Mouse (Mus musculus): Measurements from ENCODE around the gene Pdpr. TPM values are rescaled to one million over a fixed set of nuclear protein-coding genes. Genes with fewer than 3 reads are reported as not detected.
"Not testable (repeated sequence)": the region's sequence is repeated elsewhere in the genome, so short reads cannot be mapped to it uniquely, and the experiment has no call there.

Pdpr gene
- polyA plus RNA-seq, 1 experiment from 2014 or later, result 14.7 TPM

DNA sequence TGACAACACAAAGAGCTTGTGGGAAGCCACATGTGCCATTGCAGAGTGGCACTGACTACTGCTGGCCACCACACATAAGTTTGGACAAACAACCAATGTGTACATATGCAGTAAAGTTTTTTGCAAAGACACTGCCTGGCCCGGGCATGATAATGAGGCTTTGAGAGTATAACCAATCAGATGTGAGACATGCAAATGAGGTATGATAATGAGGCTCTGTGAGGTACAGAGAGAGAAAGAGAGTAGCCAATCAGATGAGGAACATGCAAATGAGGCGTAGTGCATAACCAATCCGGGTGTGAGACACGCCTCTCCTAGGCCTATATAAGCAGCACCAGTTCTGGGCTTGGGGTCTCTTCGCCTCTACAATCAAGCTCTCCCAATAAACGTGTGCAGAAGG lies 2.1 kb upstream of the Pdpr start, which contains the start of gene Clec18a:
TSS of gene Clec18a (minus strand) at position 101 of the 400 bp plus-strand sequence.
- ATAC-seq (ENCODE audit: insufficient number of reproducible peaks, insufficient read depth, low FRiP score, low TSS enrichment, low read depth), result not testable (repeated sequence)
- WGBS, result 88% methylated on average over 6 of the region's 6 CpGs

DNA sequence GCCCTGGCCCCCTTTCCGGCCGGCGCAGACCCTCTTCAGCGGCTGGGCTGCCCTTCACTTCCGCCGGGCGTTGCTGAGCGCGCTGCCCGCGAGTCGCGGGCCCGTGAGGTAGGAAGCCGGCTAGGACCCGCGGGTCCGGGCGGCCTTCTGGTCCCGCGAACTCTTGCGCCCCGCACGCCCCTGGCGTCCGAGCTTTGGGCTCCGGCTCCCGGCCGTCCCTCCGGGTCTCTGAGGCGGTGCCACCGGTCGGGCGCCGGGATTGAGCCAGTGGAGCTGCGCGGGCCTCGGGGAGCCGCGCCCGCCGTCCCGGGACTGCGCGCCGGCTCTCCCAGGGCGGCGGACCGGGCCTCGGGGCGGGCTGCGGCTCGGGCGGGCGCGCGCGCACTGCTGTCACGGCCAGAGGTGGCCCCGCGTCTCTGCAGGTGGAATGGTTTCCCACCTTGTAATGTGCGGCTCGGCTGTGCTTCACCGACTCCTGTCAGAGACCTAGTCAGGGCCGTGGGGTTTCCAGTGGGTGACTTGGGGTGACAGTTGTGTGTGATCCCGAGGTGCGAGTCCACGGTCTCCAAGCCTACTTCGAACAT lies 381 bp downstream of the Pdpr start:
- not testable (repeated sequence) for H3K36me3 ChIP-seq; H3K9me3 ChIP-seq; H3K4me1 ChIP-seq (replicated peaks); H3K27me3 ChIP-seq
- Histone ChIP-seq H3K4me3 (replicated peaks) (peak overlapping the region; percentile 66), H3K4me2 (peak overlapping the region; percentile 79), H3K27ac (0 out of 2 replicates have a peak overlapping the region, but pooled peaks have one; percentile 17), H3K9ac (replicated peaks) (peak overlapping the region; percentile 70)
- WGBS, result 1% methylated on average over 59 of the region's 69 CpGs
- peak; percentile 16 for ATAC-seq (ENCODE audit: insufficient number of reproducible peaks, insufficient read depth, low FRiP score, low TSS enrichment, low read depth)

More for the DNA sequence above, 2.1 kb upstream of the Pdpr start, which contains the start of gene Clec18a:
- not testable (repeated sequence) for H3K4me3 ChIP-seq (replicated peaks); H3K36me3 ChIP-seq; H3K4me1 ChIP-seq (replicated peaks); H3K27ac ChIP-seq; H3K9ac ChIP-seq (replicated peaks); H3K9me3 ChIP-seq; H3K4me2 ChIP-seq; H3K27me3 ChIP-seq

DNA sequence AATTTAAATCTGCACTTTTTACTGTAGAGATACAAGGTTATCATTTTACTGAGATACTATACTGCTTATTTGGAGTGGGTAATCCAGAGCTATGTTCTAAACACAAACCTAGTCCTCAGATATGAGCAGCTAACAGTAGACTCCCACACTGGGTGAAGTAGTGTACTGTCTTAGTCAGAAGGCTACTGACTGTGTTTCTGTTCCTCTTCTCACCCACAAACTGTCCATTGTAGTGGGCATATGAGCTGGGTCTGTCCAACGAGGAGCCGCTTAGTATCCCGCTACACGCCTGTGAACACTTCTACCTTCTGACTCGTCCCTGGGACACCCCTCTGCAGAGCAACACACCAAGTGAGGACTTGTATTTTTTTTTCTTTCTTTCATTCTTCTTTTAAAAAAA lies 20.5 kb downstream of the Pdpr start:
- Histone ChIP-seq H3K4me2 (no peak overlapping the region), H3K4me3 (replicated peaks) (no peak overlapping the region), H3K9ac (replicated peaks) (no peak overlapping the region), H3K27ac (no peak overlapping the region), H3K4me1 (replicated peaks) (no peaks in the 10 kb centered on the region), H3K9me3 (no peaks in the 10 kb centered on the region), H3K36me3 (peaks cover 85% of the 10 kb centered on the region), H3K27me3 (no peaks in the 10 kb centered on the region)
- 92% methylated on average over 5 of the region's 5 CpGs for WGBS
- no peak for ATAC-seq (ENCODE audit: insufficient number of reproducible peaks, insufficient read depth, low FRiP score, low TSS enrichment, low read depth)

DNA sequence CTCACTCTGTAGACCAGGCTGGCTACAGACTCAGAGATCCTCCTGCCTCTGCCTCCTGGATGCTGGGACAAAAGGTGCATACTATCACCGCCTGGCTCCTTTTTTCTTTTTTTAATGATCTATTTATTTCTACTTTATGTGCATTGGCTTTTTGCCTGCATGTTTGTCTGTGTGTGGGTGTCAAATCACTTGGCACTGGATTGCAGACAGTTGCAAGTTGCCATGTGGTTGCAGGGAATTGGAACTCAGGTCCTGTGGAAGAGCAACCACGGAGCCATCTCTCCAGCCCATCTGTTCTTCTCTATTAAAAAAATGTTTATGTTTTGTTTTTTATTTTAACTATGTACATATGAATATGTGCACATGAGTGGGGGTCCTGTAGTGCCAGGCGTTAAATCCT lies 25.1 kb downstream of the Pdpr start:
- H3K9me3 ChIP-seq, result peaks cover 5% of the 10 kb centered on the region; the same call in 1 of the 2 replicates
- H3K4me2 ChIP-seq, result no peak overlapping the region
- ATAC-seq (ENCODE audit: insufficient number of reproducible peaks, insufficient read depth, low FRiP score, low TSS enrichment, low read depth), result no peak
- no peaks in the 10 kb centered on the region for H3K27me3 ChIP-seq
- H3K27ac ChIP-seq, result no peak overlapping the region
- WGBS, result 93% methylated on average over 3 of the region's 3 CpGs
- H3K4me3 ChIP-seq (replicated peaks), result no peak overlapping the region
- peaks cover 94% of the 10 kb centered on the region for H3K36me3 ChIP-seq
- H3K9ac ChIP-seq (replicated peaks), result no peak overlapping the region
- H3K4me1 ChIP-seq (replicated peaks), result no peaks in the 10 kb centered on the region

DNA sequence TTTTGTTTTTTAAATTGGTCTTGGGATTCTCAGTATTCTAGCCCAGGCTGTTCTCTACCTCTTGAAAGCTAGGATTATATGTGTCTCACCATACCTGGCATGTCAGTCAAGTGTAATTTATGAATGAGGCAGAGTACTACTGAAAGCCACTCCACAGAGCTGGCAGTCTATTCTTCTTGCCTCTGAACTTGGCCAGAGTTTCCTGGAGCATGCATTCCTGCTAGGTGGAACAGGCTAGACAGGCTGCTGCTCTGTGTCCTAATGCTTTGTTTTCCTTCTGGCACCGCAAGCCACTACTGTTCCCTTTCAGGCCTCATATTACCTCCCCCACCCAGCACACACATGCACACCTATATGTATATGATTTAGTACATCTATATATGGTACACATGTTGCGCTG lies 36.3 kb downstream of the Pdpr start:
- Histone ChIP-seq H3K36me3 (peaks cover 91% of the 10 kb centered on the region), H3K4me2 (no peak overlapping the region), H3K4me1 (replicated peaks) (no peaks in the 10 kb centered on the region), H3K9ac (replicated peaks) (no peak overlapping the region), H3K27ac (no peak overlapping the region), H3K27me3 (no peaks in the 10 kb centered on the region), H3K4me3 (replicated peaks) (no peak overlapping the region), H3K9me3 (no peaks in the 10 kb centered on the region)
- ATAC-seq (ENCODE audit: insufficient number of reproducible peaks, insufficient read depth, low FRiP score, low TSS enrichment, low read depth), result no peak
- 91% methylated on average over 2 of the region's 2 CpGs for WGBS

DNA sequence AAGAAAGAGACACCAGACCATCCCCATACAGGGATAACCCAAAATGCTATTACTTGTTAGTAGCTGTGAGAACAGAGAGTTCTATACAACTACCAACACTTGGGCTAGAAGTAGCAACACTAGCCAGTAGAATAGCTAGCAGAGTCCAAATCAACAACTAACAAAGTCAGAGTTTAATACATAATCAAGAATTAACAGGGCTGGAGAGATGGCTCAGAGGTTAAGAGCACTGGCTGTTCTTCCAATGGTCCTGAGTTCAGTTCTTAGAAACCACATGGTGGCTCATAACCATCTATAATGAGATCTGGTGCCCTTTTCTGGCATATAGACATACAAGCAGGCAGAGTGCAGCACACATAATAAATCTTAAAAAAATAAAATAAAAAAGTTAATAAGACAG lies 48.1 kb downstream of the Pdpr start:
- H3K4me3 ChIP-seq (replicated peaks), result no peak overlapping the region
- ATAC-seq (ENCODE audit: insufficient number of reproducible peaks, insufficient read depth, low FRiP score, low TSS enrichment, low read depth), result no peak
- no peak overlapping the region for H3K4me2 ChIP-seq
- H3K36me3 ChIP-seq, result peaks cover 17% of the 10 kb centered on the region
- H3K27ac ChIP-seq, result no peak overlapping the region
- no peak overlapping the region for H3K9ac ChIP-seq (replicated peaks)
- peaks cover 8% of the 10 kb centered on the region; the same call in 1 of the 2 replicates for H3K4me1 ChIP-seq (replicated peaks)
- no peaks in the 10 kb centered on the region for H3K9me3 ChIP-seq
- H3K27me3 ChIP-seq, result no peaks in the 10 kb centered on the region

DNA sequence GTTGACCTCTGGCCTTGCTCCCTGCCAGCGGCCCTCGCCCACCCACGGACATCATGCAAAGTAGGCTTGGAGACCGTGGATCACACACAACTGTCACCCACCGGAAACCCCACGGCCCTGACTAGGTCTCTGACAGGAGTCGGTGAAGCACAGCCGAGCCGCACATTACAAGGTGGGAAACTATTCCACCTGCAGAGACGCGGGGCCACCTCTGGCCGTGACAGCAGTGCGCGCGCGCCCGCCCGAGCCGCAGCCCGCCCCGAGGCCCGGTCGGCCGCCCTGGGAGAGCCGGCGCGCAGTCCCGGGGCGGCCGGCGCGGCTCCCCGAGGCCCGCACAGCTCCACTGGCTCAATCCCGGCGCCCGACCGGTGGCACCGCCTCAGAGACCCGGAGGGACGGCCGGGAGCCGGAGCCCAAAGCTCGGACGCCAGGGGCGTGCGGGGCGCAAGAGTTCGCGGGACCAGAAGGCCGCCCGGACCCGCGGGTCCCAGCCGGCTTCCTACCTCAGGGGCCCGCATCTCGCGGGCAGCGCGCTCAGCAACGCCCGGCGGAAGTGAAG lies 50.5 kb downstream of the Pdpr start:
- ATAC-seq (ENCODE audit: insufficient number of reproducible peaks, insufficient read depth, low FRiP score, low TSS enrichment, low read depth), result peak; percentile 48; the same call in 1 of the 2 replicates
- under 1% methylated on average over 56 of the region's 63 CpGs for WGBS

DNA sequence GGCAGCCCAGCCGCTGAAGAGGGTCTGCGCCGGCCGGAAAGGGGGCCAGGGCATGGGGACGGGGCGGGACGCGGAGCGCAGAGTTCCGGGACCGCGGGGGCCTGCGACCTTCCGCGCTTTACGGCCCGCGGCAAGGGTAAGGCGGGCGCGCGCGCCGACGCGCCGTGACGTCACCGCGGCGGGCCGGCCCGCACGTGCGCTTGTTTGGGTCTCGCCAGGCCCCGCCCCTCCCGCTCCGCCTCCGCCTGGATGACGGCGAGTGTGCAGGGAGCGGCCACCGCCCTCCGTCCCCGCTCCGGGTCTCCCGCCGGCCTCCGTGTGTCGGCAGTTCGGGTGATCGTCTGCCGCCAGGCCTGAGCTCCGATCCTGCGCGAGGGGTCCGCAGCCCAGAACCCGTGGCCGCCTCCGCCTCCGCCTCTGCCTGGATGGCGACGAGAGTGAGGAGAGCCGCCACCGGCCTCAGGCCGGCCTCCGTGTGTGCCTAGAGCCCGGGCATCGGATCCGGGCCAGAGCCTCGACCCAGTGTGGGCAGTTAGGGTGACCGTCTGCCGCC lies 51.1 kb downstream of the Pdpr start:
- not testable (repeated sequence) for H3K36me3 ChIP-seq; H3K9me3 ChIP-seq; H3K4me1 ChIP-seq (replicated peaks); H3K27ac ChIP-seq; H3K27me3 ChIP-seq
- ATAC-seq (ENCODE audit: insufficient number of reproducible peaks, insufficient read depth, low FRiP score, low TSS enrichment, low read depth), result peak; percentile 95
- peak overlapping the region; percentile 84 for H3K4me2 ChIP-seq
- peak overlapping the region; percentile 66 for H3K4me3 ChIP-seq (replicated peaks)
- under 1% methylated on average over 68 of the region's 74 CpGs for WGBS
- peak overlapping the region; percentile 73 for H3K9ac ChIP-seq (replicated peaks)

More for the DNA sequence above, 50.5 kb downstream of the Pdpr start:
- H3K36me3 ChIP-seq; H3K9me3 ChIP-seq; H3K4me1 ChIP-seq (replicated peaks); H3K27me3 ChIP-seq; H3K27ac ChIP-seq: not testable (repeated sequence)
- Histone ChIP-seq H3K4me2 (peak overlapping the region; percentile 78), H3K9ac (replicated peaks) (peak overlapping the region; percentile 73), H3K4me3 (replicated peaks) (peak overlapping the region; percentile 66)

DNA sequence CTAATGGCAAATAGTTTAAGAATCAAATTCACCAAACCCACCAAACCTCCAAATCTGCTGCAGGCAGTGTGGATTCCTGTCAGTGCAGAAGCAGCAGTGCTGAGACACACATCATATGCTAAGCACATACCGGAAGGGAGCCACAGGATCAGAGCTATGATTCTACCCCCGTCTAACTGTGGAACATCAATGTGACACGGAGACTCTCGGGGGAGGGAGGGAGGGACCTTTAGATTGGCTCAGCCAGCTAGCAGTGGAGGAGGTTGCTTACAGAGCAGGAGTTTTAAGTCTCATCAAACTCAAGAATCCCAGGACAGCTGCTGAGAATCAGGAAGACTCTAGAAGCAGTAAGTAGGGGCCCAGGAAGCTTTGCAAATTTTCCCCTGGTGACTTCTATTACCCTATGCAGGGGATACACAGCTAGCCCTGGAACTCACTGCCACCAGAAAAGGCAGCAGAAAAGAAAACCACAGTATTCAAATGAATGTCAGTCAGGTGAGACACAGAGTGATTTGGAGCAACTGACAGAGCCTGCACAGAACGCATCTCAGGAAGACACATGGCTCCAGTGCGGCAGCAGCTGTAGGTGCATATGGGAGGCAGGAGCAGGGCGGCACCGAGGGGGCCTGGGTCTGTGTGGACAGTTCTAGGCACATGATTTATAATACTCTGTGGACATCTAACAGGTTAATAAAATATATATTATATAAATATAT lies 61.4 kb downstream of the Pdpr start:
- Histone ChIP-seq H3K4me1 (replicated peaks) (no peaks in the 10 kb centered on the region), H3K27ac (no peak overlapping the region), H3K36me3 (peaks cover 83% of the 10 kb centered on the region), H3K9ac (replicated peaks) (no peak overlapping the region), H3K9me3 (no peaks in the 10 kb centered on the region), H3K4me3 (replicated peaks) (no peak overlapping the region), H3K4me2 (no peak overlapping the region), H3K27me3 (no peaks in the 10 kb centered on the region)
- no peak for ATAC-seq (ENCODE audit: insufficient number of reproducible peaks, insufficient read depth, low FRiP score, low TSS enrichment, low read depth)
- 96% methylated on average over 8 of the region's 8 CpGs for WGBS

DNA sequence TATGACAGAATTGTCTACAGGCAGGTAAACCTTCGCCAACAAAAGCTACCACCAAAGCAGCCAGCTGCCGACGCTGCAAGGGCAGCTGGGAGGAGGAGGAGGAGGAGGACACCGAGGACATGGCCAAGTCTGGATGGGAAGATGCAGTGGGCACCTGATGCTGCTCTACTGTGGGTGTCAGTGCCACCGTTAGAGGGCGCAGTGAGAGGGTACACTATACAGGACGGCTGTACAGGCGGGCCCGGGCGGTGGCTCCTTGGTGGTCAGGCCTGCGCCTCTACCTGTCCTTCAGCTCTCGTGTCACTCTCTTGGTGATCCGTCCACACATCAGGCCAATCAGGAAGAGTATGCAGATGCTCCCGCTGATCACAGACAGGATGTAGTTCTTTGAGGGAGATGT lies 63.2 kb downstream of the Pdpr start:
- H3K36me3 ChIP-seq, result peaks cover 93% of the 10 kb centered on the region

DNA sequence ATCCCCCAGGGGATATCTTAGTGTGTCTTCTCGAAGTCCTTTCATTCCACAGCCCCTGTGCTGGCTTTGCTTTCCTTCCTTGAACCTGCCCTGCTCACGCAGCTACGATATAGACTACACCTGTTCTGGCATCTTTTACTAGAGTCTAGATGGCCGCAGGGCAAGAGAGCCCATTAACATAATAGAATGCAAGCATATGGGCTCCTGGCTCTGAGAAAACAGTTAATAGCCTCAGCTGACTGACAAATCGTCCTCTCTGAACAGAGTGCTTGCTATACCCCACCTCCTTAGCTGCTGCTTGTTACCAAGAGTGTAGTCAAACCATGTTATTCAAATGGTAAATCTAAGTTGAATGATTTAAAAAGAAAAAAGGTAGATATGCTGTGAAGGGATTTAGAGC lies 77.2 kb downstream of the Pdpr start:
- H3K27ac ChIP-seq, result no peak overlapping the region
- no peaks in the 10 kb centered on the region for H3K27me3 ChIP-seq
- no peaks in the 10 kb centered on the region for H3K4me1 ChIP-seq (replicated peaks)
- 79% methylated on average over 5 of the region's 5 CpGs for WGBS
- ATAC-seq (ENCODE audit: insufficient number of reproducible peaks, insufficient read depth, low FRiP score, low TSS enrichment, low read depth), result no peak
- peaks cover 95% of the 10 kb centered on the region for H3K36me3 ChIP-seq
- H3K9ac ChIP-seq (replicated peaks), result no peak overlapping the region
- no peak overlapping the region for H3K4me2 ChIP-seq
- H3K4me3 ChIP-seq (replicated peaks), result no peak overlapping the region
- H3K9me3 ChIP-seq, result no peaks in the 10 kb centered on the region

More for the DNA sequence above, 63.2 kb downstream of the Pdpr start:
- Histone ChIP-seq H3K27ac (no peak overlapping the region), H3K9me3 (no peaks in the 10 kb centered on the region), H3K4me2 (no peak overlapping the region), H3K9ac (replicated peaks) (no peak overlapping the region), H3K4me1 (replicated peaks) (no peaks in the 10 kb centered on the region), H3K27me3 (no peaks in the 10 kb centered on the region), H3K4me3 (replicated peaks) (no peak overlapping the region)
- WGBS, result 53% methylated on average over 14 of the region's 14 CpGs
- no peak for ATAC-seq (ENCODE audit: insufficient number of reproducible peaks, insufficient read depth, low FRiP score, low TSS enrichment, low read depth)
